Mouse (Mus musculus): ENCODE results near the gene Armc5.

Armc5 gene

DNA sequence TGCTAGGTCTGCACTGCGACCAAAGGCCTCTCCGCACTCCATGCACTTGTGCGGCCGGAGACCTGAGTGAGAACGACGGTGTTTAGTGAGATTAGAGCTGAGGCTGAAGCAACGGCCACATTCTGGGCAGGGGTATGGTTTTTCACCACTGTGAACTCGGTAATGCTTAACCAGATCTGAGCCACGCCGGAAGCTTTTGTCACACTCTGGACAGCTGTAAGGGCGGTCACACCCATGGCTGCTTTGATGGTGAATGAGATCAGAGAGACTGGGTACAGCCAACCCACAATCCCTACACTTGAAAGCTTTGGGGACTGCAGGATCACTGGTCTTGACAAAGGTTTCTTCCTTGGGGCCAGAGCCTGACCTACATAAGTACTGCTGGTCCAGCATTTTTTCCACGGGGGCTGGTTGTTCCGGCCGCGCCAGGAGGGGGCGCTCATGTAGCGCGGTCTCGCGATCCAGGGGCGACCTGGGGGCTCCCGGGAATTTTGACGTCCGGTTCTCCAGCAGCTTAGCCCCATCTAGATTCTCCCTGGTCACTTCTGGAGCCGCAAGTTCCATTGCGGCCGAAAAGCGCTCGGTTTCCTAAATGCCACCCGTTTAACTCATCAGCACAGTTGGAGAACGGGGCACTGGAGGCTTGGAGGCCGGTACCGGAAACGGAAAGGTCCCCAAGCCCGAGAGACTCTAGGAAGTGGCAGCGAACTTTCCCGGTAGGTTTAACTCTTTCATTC, at the start of gene Armc5:
Armc5 (plus strand) TSS at position 487 of the 737 bp plus-strand sequence.
- peak; percentile 78 for DNase-seq (ENCODE audit: low spot score)

DNA sequence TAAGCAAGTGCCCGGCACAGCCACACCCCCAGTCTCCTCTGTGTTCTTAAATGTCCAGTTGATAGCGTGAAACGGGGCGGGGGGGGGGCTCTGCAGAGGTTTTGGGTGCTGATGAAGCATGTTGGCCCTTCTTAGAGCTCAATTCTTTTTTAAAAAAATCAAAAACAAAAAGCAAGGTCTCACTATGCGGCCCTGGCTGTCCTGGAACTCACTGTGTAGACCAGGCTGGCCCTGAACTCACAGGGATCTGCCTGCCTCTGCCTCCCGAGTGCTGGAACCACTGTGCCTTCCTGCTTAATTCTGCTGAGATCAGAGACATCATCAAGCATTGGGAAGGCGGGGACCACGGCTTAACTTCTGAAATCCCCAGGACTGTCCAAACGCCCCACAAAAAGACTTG, 35.5 kb upstream of the Armc5 start:
- DNase-seq (ENCODE audit: low spot score) = no peak

DNA sequence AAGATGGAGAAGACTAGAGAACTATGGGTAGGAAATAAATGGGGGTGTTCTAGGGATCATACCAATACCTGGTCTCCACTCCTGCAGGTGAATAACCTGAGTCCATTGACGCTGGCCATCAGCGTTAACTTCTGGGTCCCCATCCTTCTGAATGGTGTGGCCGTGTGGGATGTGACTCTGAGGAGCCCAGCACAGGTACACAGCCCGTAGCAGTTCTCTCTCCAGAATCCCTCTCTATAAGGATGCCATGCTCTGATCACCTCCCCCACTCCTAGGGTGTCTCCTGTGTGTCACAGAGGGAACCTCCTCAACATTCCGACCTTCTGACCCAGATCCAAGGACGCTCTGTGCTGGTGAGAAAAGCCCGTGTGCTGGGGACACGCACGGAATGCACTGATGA, 34.1 kb upstream of the Armc5 start:
- no peak for DNase-seq (ENCODE audit: low spot score)

DNA sequence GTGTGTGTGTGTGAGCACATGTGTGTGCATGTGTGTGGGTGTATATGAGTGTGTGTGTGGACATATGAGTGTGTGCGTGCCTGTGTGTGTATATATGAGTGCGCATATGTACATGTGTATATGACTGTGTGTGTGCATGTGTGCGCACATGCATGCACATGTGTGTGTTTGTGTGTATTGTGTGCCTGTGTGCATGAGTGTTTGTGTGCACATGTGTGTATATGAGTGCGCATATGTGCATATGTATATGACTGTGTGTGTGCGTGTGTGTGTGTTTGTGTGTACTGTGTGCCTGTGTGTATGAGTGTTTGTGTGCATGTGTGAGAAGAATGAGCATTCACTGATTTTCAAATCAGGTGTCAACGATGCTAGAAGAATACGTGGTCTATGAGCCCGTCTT, 33.0 kb upstream of the Armc5 start:
- DNase-seq (ENCODE audit: low spot score) = no peak

DNA sequence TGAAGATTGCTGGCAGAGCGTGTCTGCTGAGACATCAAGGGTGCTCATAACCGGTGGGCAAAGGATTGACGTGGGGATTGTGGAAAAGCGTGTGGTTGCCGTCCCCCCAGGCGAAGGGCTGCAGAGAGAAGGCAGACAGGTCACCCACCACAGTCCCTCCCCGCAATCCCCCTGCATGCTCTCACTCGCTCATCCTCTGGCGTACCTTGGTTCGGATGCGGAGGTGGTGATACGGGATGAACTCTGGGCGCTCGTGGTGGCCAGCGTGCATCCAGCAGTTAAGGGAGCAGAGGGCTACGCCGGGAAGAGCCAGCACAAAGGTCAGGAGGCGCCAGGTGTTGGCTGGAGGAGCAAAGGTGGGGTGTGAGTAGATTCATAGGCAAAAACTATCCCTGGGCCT, 31.4 kb upstream of the Armc5 start:
- DNase-seq (ENCODE audit: low spot score) = no peak

DNA sequence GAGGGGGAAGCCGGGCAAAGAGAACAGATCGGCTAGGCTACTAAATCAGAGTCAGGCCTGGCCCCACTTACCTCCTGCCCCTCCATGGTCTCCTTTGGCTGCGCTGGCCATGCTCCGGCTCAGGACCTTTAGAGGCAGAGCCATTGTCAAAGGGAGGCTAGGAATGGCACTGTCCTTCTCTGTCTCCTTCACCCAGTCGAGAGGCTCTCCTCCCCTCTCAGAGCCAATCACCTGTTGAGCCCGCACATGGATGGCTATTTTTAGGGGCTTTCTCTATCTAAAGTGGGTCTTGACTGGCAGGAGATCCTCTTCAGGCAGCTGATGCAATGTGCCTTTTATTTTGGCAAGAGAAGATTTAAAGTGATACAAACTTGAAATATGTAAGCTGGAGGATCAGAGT, 31.0 kb upstream of the Armc5 start, which contains the start of gene Cox6a2:
Cox6a2 (minus strand) TSS at position 236 of the 400 bp plus-strand sequence.
- DNase-seq (ENCODE audit: low spot score) = no peak

DNA sequence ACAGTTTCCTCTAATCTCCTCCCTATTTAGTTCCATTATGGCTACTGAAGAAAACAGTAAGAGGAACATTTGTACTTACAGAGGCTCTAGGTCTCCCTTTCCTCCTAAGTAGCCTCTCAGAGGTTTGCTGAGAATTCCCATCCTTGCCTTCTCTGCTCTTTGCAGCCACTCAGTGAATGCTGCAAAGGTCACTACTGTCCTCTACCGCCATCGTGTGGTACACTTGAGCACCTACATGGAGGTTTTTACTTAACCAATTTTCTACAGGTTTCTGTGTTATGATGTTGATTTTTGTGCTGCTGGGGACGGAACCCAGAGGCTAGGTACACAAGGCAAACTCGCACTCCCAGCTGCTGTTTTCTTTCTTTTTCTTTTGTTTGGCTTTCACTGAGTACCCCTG, 29.0 kb upstream of the Armc5 start:
- DNase-seq (ENCODE audit: low spot score) = peak; percentile 34

DNA sequence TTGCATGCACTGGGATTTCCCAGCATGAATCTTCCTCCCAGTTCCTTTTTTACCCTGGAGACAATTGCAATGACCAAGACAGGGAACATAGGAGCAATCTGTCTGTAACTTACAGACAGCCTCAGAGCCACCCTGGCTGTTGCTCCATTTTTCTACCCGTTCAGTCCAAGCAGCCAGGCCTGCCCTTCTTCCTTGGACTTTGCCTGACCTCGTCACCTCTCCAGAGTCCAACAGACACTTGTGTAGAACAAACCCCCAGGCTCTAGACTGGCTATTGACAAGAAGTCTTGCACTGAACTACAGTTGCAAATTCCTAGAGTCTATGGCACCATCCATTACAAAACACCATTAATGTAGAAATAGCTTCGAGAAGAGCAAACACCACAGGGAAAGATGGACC, 27.3 kb upstream of the Armc5 start:
- DNase-seq (ENCODE audit: low spot score) = no peak

DNA sequence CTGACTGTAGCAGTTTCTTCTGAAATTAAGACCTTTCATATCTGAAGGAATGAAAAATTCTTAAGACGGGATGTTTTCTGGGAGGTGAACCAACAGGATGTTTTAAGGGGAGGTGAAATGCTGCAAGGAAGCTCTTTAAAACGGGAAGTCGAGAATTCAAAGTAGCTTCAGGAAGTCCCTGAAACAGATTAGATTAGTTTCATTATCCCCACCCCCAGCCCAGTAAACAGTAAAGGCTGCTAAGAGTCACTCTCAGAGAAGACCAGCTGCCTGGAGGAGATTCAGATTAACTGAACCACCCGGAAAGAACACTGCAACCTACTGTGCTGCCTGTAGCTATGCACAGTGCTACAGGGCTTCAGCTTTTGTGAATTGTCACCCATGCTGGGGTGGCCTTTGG, 17.2 kb upstream of the Armc5 start:
- DNase-seq (ENCODE audit: low spot score) = no peak

DNA sequence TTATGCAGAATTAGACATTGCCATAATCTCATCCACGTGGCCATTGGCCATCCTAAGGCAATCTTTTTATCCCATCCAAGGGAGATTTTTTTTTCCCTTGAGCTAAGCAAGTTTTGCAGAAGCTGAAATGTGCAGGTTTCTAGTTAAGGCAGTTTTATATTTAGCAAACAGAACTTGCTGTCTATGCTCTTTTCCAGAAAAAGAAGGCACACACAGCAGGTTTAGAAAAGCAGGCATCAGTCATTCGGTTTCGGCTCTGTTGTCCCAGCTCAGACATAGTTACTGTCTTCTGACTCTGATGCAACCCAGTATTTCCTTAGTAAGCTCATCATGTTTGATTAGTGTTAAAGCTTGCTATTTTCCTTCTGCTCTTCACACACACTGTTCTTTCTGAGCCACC, 16.2 kb upstream of the Armc5 start:
- DNase-seq (ENCODE audit: low spot score) = no peak

DNA sequence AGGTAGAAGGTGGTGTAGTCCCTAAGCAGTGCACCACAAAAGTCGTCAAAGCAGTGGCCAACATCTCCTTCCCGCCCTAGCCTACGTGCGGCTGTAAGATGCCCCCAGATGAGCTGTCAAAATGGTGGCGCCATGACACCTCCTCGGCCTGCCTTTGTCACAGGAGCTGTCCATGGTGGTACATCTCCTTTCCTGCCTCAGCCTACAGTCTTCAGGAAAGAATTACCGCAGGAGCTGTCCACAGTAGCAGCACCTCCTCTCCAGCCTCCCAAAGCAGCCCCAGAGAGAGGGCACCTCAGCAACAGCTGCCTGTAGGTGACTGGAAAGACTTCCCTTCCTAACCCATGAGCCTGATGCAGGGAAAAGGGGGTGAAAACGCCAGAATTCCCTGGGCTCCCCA, 5.4 kb upstream of the Armc5 start:
- no peak for DNase-seq (ENCODE audit: low spot score)

DNA sequence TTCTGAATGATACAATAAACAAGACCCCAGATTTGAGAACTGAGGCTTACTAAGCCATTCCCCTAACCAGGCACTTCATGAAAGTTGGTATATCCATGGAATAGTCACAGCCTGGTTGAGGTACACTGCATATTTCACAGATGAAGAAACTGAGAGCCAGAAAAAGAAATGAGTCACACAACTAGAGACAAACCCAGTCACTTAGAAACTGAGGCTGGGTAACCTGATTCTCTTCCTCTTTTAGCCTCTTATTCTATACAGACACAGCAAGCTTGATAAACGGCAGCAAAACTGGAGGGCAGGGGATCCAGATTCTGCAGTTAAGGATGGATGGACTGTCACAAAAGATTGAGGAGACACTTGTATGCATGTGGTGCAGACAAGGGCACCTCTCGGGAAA, 2.3 kb upstream of the Armc5 start:
- no peak for DNase-seq (ENCODE audit: low spot score)

DNA sequence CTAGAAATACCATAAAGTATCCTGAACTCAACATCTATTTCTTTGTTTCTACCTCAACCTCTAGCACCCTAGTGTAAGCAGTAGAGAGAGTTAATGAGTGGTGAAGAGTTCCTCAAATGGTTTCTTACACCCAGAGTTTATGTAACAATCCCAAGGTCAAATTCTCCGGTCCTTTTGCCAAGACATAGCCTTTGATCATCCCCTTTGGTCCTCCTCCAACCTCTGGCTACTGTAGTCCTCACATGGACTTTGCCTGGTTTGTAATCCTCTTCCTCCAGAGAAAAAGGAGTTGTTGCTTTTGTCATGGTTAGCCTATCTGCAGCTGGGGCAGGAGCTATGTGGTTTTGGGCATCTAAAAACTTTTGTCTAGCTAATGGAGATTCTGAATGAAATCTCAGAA, 1.7 kb upstream of the Armc5 start:
- no peak for DNase-seq (ENCODE audit: low spot score)

DNA sequence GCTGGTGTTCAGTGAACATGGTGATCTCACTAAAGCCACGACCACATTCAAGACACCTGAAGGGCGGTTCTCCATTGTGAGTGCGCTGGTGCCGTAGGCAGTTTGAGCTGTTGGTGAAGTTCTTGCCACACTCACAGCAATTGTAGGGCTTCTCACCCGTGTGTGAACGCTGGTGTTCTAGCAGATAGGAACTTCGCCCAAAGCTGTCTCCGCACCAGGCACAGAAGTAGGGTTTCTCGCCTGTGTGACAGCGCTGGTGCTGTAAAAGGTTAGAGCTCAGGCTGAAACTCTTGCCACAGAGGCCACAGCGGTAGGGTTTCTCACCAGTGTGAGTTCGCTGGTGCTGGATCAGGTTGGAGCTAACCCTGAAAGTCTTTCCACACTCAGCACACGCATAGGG, 716 bp upstream of the Armc5 start:
- no peak for DNase-seq (ENCODE audit: low spot score)

DNA sequence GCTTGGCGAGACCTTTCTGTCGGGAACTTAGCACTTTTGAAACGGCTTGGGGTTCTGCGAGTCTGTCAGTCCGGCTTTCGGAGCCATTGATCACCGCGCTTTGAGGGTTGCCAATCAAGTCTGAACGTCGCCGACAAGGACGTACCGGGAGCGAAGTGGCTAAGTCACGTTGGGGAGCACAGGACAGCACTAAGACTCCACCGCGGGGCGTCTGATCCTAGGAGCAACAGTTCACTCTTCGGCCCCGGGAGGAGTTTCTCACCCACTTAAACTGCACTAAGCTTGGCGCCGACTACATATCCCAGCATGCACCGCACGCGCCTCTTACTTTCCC, 418 bp downstream of the Armc5 start:
- DNase-seq (ENCODE audit: low spot score) = no peak

DNA sequence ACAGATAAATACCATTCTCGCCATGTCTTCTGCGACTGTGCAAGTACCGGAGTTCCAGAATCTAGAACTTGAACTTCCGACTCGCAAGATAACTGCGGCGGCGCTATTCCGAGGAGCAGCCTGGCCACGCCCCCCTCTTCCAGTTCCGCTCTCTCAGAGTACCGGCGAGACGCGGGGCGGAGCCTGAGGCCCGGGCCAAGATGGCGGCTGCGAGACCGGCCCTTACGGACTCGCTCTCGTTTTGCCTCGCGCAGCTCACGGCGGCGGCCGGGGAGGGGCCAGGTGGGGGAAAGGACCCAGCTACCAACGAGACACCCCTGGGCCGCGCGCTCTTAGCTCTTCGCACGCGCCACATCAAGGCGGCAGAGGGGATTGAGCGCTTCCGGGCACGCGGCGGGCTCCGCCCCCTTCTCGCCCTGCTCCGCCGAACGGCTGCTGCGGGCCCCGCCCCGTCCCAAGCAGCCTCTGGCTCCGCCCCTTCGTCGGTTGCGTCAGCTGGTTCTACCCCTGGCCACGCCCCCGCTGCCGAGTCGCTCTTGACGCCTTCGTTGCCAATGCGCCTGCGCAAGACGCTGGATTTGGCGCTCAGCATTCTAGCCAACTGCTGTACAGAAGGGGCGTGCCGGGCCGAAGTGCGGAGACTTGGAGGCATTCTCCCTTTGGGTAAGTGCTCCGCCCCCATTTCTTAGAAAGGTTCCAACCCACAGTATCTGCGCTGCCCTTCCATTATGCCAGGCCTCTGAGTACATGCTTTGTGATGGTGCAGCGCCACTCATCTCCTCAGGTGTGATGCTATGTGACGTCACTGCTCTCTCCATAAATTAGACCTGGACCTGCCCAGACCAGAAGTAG, 1.0 kb downstream of the Armc5 start, which contains the start of gene 9130023H24Rik:
9130023H24Rik (minus strand) TSS at position 105 of the 852 bp plus-strand sequence.
- peak; percentile 99 for DNase-seq (ENCODE audit: low spot score)

DNA sequence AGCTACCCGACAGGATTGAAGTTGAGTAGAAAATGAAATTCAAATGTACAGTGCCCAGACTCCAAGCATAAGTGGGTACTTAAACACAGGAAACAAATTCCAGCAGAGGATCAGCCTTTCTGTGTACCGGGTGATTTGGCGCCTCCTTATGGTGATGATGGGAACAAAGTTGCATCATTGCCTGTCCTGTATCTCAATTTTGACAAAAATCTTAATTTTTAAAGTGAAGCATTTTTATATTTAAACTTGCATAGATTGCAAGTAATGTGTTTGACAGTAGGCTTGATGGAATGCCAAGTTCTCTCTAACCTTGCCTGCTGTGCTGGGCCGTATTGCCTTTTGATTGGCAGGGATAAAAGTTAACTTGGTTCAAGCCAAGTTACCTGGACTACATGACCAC, 1.8 kb downstream of the Armc5 start:
- DNase-seq (ENCODE audit: low spot score) = no peak

DNA sequence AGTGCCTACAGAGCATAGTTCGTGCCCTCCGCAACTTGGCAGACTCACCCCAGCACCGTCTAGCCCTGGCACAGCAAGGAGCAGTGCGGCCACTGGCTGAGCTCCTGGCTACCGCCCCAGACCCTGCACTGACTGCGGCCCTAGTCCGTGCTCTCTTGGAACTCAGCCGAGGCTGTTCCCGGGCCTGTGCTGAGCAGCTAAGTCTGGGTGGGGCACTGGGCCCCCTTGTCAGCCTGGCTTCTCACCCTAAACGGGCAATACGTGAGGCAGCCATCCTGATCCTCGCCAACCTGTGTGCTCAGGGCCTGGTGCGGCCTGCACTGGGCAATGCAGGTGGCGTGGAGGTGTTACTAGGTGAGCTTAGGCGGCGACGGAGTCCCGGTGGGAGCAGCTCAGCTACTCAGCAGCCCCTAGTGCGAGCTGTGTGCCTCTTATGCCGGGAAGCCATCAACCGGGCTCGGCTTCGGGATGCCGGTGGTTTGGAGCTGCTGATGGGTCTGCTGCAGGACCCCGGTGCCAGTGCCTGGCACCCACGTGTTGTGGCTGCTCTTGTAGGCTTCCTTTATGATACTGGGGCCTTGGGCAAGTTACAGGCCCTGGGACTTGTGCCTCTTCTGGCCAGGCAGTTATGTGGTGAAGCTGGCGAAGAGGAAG, 3.1 kb downstream of the Armc5 start:
- DNase-seq (ENCODE audit: low spot score) = no peak

DNA sequence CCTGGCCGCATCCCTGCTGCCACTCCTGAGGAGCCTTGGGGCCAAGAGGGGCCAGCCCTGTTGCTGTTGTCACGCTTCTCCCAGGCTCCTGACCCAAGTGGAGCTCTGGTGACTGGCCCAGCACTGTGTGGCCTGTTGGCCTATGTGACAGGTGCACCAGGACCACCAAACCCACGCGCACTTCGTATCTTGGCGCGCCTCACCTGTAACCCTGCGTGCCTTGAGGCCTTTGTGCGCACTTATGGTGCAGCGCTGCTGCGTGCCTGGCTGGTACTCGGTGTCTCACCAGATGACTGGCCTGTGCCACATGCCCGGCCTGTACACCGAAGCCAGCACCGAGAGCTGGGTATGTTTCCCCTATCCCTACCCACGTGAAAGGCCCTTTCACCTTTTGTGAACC, 5.2 kb downstream of the Armc5 start:
- DNase-seq (ENCODE audit: low spot score) = no peak

DNA sequence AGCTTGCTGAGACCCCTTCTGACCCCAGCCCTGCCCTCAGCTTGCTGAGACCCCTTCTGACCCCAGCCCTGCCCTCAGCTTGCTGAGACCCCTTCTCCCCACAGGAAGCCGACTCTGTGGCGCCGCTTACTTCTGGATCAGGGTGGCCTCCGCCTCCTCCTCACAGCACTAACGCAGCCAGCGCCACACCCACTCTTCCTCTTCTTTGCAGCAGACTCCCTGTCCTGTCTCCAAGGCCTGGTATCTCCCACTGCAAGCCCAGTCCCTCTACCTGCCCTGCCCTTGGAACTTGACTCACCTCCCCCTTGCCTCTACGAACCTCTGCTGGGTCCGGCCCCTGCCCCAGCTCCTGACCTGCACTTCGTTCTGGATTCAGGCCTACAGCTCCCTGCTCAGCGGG, 6.8 kb downstream of the Armc5 start:
- no peak for DNase-seq (ENCODE audit: low spot score)

DNA sequence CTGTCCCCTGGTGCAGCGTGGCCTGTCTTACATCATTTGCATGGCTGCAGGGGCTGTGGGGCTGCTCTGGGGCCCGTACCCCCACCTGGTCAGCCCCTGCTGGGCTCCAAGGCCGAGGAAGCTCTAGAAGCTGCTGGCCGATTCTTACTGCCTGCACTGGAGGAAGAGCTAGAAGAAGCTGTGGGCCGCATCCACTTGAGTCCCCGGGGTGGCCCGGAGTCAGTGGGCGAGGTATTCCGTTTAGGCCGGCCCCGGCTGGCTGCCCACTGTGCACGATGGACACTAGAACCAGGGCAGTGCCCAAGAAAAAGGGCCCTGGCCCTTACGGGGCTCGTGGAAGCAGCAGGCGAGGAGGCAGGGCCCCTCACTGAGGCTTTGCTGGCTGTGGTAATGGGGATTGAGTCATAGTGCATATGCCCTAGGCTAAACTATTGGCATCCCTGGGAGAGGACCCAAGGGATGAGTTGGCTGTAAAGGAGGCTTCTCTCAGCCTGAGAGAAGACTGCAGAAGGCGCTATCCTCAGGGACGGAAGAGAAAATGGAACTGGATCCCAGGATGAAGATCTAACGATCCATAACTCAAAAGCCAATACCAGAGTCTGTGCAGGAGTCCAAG, 7.4 kb downstream of the Armc5 start:
- no peak for DNase-seq (ENCODE audit: low spot score)

DNA sequence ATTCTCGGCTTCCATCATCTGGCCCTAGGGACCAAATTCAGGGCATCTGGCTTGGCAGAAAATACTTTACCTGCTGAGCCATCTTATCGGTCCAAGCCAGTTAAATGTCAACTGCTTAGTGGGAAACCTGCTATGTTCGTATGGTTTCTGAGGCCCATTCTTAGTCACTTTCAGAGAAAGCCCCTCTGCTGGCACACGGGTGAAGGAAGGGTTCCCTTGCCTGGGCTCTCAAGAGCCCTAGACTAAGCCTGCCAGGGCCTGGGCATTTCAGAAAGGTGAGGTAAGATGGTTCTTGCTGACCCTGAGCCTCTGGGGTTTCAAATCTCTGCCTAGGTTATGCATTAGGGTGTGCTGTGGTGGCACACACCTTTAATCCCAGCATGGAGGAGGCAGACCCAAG, 8.4 kb downstream of the Armc5 start:
- no peak for DNase-seq (ENCODE audit: low spot score)

Measured in testis, postnatal 14 days (tissue).